15 mouse cellular contexts compared by ENCODE assay signal in the genomic region with DNA sequence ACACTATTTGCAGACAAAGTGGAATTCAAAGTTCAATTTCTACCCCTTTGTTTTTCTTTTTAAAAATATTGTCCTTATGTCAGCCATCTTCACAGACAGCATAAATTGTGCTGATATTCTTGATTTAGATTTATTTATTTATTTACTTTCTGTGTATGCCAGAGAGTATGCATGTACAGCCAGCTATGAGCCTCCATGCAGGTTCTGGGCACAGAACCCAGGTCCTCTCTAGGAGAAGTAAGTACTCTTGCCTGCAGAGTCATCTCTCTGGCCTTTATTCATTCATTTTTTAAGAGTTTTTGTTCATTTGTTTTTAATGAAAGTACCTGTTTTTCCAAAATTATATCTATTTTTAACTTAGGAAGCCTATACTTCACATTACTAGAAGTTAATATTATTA.
A peak's percentile ranks its signal among the peaks of the same experiment; 100 is the strongest.
DNase-seq lines count a peak whose midpoint lies in the region; ATAC-seq lines count a peak whose summit lies in the region.
"Had no signal": no experiment of that assay in that cellular context is flagged by ENCODE, and none has a peak within 500 bp of the region (broad histone marks: within the 10 kb centered on the region; RNA-seq: fewer than 3 reads in every experiment).

No protein-coding gene starts in this region.

- ATAC-seq in heart, embryonic 13.5 days (ENCODE audit: extremely low read depth, insufficient number of reproducible peaks, low FRiP score, low TSS enrichment): no peak
- no peak for ATAC-seq in forebrain, embryonic 12.5 days (ENCODE audit: low FRiP score)
- ATAC-seq: CD4-positive, CD25-positive, alpha-beta regulatory T cell, adult 4 months had no signal

- peaks cover 30% of the 10 kb centered on the region for H3K4me1 ChIP-seq in heart, embryonic 13.5 days
- H3K4me1 ChIP-seq in forebrain, embryonic 12.5 days: peaks cover 38% of the 10 kb centered on the region
- H3K4me1 ChIP-seq in midbrain, embryonic 10.5 days: peaks cover 62% of the 10 kb centered on the region

- no peak overlapping the region for H3K27ac ChIP-seq in heart, embryonic 13.5 days (replicated peaks)
- no peak overlapping the region for H3K27ac ChIP-seq in forebrain, embryonic 12.5 days
- no peak overlapping the region for H3K27ac ChIP-seq in midbrain, embryonic 10.5 days (replicated peaks)
- H3K27ac ChIP-seq: liver, embryonic 13.5 days had no signal

- no peaks in the 10 kb centered on the region for H3K9me3 ChIP-seq in heart, embryonic 13.5 days
- H3K9me3 ChIP-seq in forebrain, embryonic 12.5 days: no peaks in the 10 kb centered on the region
- H3K9me3 ChIP-seq in midbrain, embryonic 10.5 days (replicated peaks): no peaks in the 10 kb centered on the region
- H3K9me3 ChIP-seq: heart, embryonic 12.5 days; liver, embryonic 13.5 days had no signal

- H3K9ac ChIP-seq in heart, embryonic 13.5 days: no peak overlapping the region
- no peak overlapping the region for H3K9ac ChIP-seq in forebrain, embryonic 12.5 days

- intact Hi-C loops in heart, postnatal 14 days (cut with DNase I): no loop called here

- H3K4me3 ChIP-seq in heart, embryonic 13.5 days: no peak overlapping the region
- H3K4me3 ChIP-seq in forebrain, embryonic 12.5 days (replicated peaks): peak overlapping the region; percentile 39
- peak overlapping the region; percentile 57 for H3K4me3 ChIP-seq in midbrain, embryonic 10.5 days
- H3K4me3 ChIP-seq: erythroblast, embryonic 14.5 days; heart, embryonic 12.5 days; liver, embryonic 13.5 days had no signal

- H3K4me2 ChIP-seq in heart, embryonic 13.5 days: peak overlapping the region; percentile 70
- H3K4me2 ChIP-seq in forebrain, embryonic 12.5 days: peak overlapping the region; percentile 74
- H3K4me2 ChIP-seq: heart, embryonic 12.5 days; liver, embryonic 13.5 days had no signal

- peaks cover 14% of the 10 kb centered on the region; the same call in 1 of the 2 replicates for H3K36me3 ChIP-seq in heart, embryonic 13.5 days
- H3K36me3 ChIP-seq in forebrain, embryonic 12.5 days (replicated peaks): no peaks in the 10 kb centered on the region
- peaks cover 20% of the 10 kb centered on the region for H3K36me3 ChIP-seq in midbrain, embryonic 10.5 days

- no peaks in the 10 kb centered on the region for H3K27me3 ChIP-seq in heart, embryonic 13.5 days (replicated peaks)
- no peaks in the 10 kb centered on the region for H3K27me3 ChIP-seq in forebrain, embryonic 12.5 days
- no peaks in the 10 kb centered on the region for H3K27me3 ChIP-seq in midbrain, embryonic 10.5 days (ENCODE audit: low read depth, poor library complexity, severe bottlenecking)
- H3K27me3 ChIP-seq: heart, embryonic 12.5 days; liver, embryonic 13.5 days had no signal

- DNase-seq in heart, postnatal 14 days: no peak
- DNase-seq in brain, adult 2 months (ENCODE audit: low read depth, low spot score): peak; percentile 50
- DNase-seq in midbrain, embryonic 10.5 days (ENCODE audit: low spot score): no peak
- no peak for DNase-seq in frontal cortex, postnatal 10 days (ENCODE audit: low spot score in 2 of 2)
- no peak for DNase-seq in heart, adult 9 months (ENCODE audit: low spot score in 2 of 2)
- no peak for DNase-seq in testis, postnatal 10 days (ENCODE audit: low spot score)
- DNase-seq: kidney, postnatal 36 days; liver, embryonic 13.5 days; right cerebral cortex, postnatal 4 days; thymus, postnatal 25 days had no signal
